Mouse (Mus musculus) E14TG2a.4 (cell line): ENCODE measurements at regions not wholly inside any gene's neighbourhood (a gene's known extent, or its start where the extent isn't known, plus 50 kb on each side); places are given as distances from the start of the nearest gene placed in this dataset.
"Not testable (repeated sequence)": the region's sequence is repeated elsewhere in the genome, so short reads cannot be mapped to it uniquely, and the experiment has no call there.

Experiments
- H3K27me3 ChIP-seq: 2 replicates; pipeline ENCODE4 v1.6.1; 2014; ENCODE audit warnings: low read length, control low read depth; ENCODE audit not compliant: insufficient read depth
- H3K36me3 ChIP-seq: 2 replicates; pipeline ENCODE4 v1.6.1; 2014; ENCODE audit warnings: low read length, control low read depth; ENCODE audit not compliant: insufficient read depth
- H3K4me1 ChIP-seq: replicated peaks from 2 replicates; pipeline ENCODE4 v1.6.1; 2014; ENCODE audit warnings: low read depth, low read length, control low read depth
- H3K4me3 ChIP-seq: replicated peaks from 2 replicates; pipeline ENCODE4 v1.5.1; 2014; ENCODE audit warnings: mild to moderate bottlenecking, low read length
- H3K9me3 ChIP-seq: 2 replicates; pipeline ENCODE4 v1.6.1; 2014; ENCODE audit warnings: low read length, control low read depth
- CTCF ChIP-seq: conservative IDR thresholded peaks from 2 replicates; pipeline ENCODE4 v1.5.1; 2014; ENCODE audit warnings: low read length
- NANOG ChIP-seq: IDR thresholded peaks from 2 replicates; pipeline ENCODE4 v1.6.1; 2014; ENCODE audit warnings: borderline replicate concordance, low read length, mixed read lengths
- POU5F1 ChIP-seq: IDR thresholded peaks from 2 replicates; pipeline ENCODE4 v1.6.1; 2014; ENCODE audit warnings: low read length, borderline replicate concordance

DNA sequence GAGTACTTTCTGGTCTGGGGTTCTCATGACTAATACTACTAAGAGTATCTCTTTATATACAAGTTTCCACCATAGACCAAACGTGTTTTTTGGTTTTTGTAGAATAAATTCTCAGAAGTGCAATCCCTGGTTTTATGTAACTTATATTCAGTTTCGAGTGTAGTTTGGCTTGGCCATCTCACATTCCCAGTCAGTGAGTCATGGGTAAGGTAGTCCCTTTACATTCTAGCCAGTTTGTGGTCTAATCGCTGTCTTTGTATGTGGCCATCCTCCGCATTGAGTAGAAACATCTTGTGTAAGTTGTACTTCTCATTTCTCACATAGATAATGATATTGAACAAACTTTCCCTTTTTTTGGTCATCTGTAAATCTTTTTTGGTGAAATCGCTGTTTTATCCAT, 88.3 kb downstream of the Anxa5 start:
- Histone ChIP-seq H3K9me3 (no peaks in the 10 kb centered on the region), H3K4me1 (no peaks in the 10 kb centered on the region), H3K27me3 (no peaks in the 10 kb centered on the region), H3K4me3 (no peak overlapping the region), H3K36me3 (no peaks in the 10 kb centered on the region)
- TF ChIP-seq POU5F1 (no peak), CTCF (no peak), NANOG (no peak)

DNA sequence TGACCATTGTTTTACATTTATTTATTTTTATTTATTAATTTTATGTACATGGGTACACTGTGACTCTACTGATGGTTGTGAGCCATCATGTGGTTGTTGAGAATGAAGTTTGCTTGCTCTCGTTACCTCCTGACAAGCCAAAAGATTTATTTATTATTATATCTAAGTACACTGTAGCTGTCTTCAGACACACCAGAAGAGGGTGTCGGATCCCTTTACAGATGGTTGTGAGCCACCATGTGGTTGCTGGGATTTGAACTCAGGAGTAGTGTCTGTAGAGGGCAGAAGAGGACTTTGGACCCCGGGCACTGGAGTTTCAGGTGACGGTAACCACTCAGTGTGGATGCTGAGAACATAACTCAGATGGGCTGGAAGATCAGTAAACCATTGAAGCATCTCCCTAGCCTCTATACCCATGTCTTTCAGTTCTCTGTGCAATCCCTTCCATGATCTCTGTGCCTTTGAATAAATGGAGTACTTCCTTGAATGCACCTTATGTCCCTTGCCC, 92.2 kb downstream of the Anxa5 start:
- no peaks in the 10 kb centered on the region for H3K9me3 ChIP-seq
- no peak overlapping the region for H3K4me3 ChIP-seq
- no peaks in the 10 kb centered on the region for H3K36me3 ChIP-seq
- H3K27me3 ChIP-seq: no peaks in the 10 kb centered on the region
- TF ChIP-seq NANOG (no peak), CTCF (no peak), POU5F1 (no peak)
- H3K4me1 ChIP-seq: no peaks in the 10 kb centered on the region

DNA sequence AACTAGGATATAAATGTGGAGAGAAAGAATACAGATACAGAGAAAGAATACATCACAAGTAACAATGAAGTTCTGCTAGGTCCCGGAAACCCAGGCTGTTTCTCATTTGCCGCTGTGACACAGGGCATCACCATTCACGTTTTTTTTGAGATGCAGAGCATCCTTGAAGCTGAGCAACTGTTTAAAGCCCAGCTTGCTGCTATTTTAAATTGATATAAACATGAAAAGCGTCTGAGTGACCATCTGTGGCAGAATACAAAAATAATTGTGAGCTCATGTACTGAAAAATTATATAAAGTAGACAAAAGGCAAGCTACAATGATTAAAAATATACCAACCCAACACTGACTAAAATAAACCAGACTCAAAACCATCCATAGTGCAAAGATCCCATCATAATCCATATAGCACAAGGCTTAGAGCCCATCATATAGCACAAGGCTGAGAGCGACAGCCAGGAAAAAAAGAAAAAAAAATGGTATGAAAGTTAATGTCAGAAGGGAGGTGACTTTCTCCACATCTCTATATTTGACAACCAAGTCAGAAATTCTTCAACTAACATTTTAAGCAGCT, 94.0 kb downstream of the Anxa5 start:
- Histone ChIP-seq H3K4me3 (no peak overlapping the region), H3K4me1 (0 out of 2 replicates have a peak, but pooled peaks cover 3% of the 10 kb centered on the region), H3K9me3 (no peaks in the 10 kb centered on the region), H3K36me3 (no peaks in the 10 kb centered on the region), H3K27me3 (0 out of 2 replicates have a peak, but pooled peaks cover under 1% of the 10 kb centered on the region)
- no peak for TF ChIP-seq POU5F1
- no peak for TF ChIP-seq NANOG
- no peak for TF ChIP-seq CTCF

DNA sequence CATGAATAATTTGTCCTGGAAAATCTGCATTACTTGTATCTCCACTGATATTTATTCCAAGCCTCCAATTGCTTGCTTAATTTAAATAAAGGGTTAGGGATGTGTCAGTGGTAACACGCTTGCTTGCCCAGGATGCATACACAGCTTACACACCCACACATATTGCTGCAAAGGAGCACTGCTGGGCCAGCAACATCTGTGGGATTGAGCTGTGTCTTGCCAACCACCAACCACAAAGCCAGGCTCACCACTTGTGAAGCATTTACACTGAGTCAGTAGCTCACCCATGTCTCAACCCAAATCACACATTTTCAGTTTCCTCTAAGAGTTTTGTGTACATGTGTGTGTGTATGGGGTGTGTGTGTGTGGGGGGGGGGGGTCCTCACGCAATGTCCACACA, 100.0 kb downstream of the Anxa5 start:
- Histone ChIP-seq H3K27me3 (peaks cover 3% of the 10 kb centered on the region; the same call in 1 of the 2 replicates), H3K36me3 (no peaks in the 10 kb centered on the region), H3K4me3 (no peak overlapping the region), H3K9me3 (no peaks in the 10 kb centered on the region), H3K4me1 (0 out of 2 replicates have a peak, but pooled peaks cover 6% of the 10 kb centered on the region)
- TF ChIP-seq POU5F1 (no peak), CTCF (no peak), NANOG (no peak)

DNA sequence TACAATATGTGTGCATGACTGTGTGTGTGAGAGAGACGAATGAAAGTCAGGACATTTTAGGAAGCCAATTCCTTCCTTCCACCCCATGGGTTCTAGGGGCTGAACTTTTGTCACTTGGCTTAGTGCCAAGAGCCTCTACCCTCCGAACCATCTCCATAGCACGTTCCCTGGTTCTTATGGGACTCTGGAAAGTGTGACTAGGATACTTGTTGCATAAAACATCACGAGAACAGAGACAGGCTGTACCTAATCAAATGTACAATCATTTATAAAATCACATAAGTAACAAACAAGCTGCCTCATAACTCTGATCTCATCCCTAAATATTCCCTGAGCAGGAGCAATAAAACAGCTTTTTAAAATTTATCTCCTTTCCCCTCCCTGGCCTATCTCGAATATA, 100.8 kb downstream of the Anxa5 start:
- no peaks in the 10 kb centered on the region for H3K9me3 ChIP-seq
- peaks cover 3% of the 10 kb centered on the region; the same call in 1 of the 2 replicates for H3K27me3 ChIP-seq
- H3K36me3 ChIP-seq: no peaks in the 10 kb centered on the region
- H3K4me3 ChIP-seq: no peak overlapping the region
- TF ChIP-seq NANOG: no peak
- TF ChIP-seq CTCF: no peak
- TF ChIP-seq POU5F1: no peak
- H3K4me1 ChIP-seq: 0 out of 2 replicates have a peak, but pooled peaks cover 6% of the 10 kb centered on the region

DNA sequence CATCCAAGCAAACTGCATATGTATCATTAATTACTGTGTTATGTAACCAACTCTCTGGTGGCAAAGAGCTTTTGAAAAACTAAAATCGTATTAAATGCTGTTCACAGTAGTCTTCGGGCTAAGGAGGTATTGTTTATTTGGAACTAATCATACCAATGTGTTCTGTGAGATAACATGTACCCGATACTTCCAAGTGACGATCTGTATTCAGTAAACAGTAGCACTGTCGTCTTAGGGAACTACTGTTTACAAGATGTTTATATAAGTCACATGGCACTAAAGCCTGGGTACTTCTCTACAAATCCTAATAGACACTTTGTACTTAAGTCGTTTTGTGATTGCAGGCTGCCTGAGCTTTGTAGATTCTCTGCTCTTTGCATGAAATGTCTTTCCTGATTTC, 114.8 kb downstream of the Anxa5 start:
- H3K4me3 ChIP-seq: no peak overlapping the region
- no peaks in the 10 kb centered on the region for H3K36me3 ChIP-seq
- TF ChIP-seq CTCF: no peak
- TF ChIP-seq NANOG: no peak
- no peak for TF ChIP-seq POU5F1
- H3K27me3 ChIP-seq: no peaks in the 10 kb centered on the region
- H3K9me3 ChIP-seq: no peaks in the 10 kb centered on the region
- no peaks in the 10 kb centered on the region for H3K4me1 ChIP-seq

DNA sequence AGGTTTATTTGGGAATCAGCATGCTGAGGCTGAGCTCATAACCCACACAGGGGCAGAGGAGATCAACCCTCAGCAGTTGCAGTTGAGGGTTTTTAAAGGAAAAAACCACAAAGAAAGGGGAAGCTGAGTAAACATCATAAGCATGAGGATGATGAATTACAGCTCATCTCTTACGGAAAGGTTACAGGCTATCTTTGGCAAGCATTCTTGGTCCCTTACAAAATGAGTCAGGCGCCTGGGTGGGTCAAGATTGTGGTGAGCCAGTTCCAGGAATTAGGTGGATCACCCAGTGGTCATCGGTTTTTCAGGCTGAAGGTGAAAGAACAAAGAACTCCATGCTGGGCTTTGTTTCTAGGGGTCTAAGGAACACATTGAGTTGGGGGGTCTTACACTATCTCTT, 121.5 kb downstream of the Anxa5 start:
- H3K4me3 ChIP-seq, H3K4me1 ChIP-seq, H3K36me3 ChIP-seq, H3K27me3 ChIP-seq: not testable (repeated sequence)
- H3K9me3 ChIP-seq: peaks cover 11% of the 10 kb centered on the region

DNA sequence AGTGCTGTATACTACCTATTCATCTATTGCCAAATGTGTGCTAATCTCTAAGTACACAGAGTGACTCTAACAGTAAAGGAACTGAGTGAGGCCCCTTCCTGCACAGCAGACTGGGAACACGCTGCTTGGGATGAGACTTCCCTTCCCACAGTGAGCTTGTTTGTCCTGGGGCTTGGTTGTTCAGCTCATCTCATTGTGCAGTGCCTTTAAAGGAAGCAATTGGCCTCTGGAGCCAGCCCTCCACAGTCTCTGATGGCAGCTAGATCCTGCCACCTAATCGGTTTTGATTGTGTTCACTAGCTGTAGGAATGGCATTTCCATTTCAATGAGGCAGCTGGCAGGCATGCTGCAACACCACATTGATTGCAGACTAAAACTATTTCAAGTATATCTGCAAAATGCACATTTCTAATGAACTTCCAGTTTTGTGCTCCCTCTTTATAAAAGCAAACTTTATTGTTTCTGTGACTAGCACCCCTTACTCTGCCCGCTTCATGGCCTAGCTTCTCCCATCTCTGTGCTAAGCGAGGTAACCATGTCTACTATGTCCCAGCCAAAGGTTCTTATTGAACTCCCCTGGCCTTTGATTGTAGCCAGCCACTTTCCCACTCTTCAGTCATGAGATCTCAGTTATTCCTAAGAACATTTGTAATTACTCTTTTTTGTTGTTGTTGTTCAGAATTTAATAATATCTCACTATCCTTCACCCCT, 123.5 kb downstream of the Anxa5 start:
- Histone ChIP-seq H3K36me3 (no peaks in the 10 kb centered on the region), H3K9me3 (peaks cover 11% of the 10 kb centered on the region), H3K4me3 (no peak overlapping the region), H3K27me3 (no peaks in the 10 kb centered on the region), H3K4me1 (peaks cover 6% of the 10 kb centered on the region)
- no peak for TF ChIP-seq CTCF
- TF ChIP-seq NANOG: no peak
- TF ChIP-seq POU5F1: no peak

DNA sequence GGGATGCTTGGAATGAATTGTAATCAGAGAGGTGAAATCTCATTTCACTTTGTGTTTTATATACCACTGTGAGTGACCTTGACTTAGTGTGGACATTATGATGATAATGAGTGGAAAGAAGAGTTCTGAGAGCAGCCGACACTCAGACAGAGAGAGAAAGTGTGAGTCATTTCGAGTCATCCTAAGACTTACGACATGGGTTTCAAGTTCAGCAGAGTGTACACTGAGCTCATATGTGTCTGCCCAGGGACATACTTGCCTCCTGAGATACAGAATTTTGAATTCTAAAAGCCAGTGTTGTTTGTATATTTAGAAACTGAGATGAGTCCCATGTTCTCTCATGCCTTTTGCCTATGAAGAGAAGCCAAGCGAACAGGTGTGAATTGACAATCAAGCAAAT, 126.6 kb downstream of the Anxa5 start:
- Histone ChIP-seq H3K36me3 (no peaks in the 10 kb centered on the region), H3K27me3 (no peaks in the 10 kb centered on the region), H3K4me1 (peaks cover 6% of the 10 kb centered on the region), H3K9me3 (peaks cover 5% of the 10 kb centered on the region; the same call in 1 of the 2 replicates), H3K4me3 (no peak overlapping the region)
- TF ChIP-seq NANOG (no peak), CTCF (no peak), POU5F1 (no peak)
